ENCODE assay signal across 8 mouse cellular contexts in genomic region chr14:27507894-27508643, GRCm38 (mm10). TPM values are rescaled to one million over a fixed set of nuclear protein-coding genes. Genes with fewer than 3 reads are reported as not detected.
A peak's percentile ranks its signal among the peaks of the same experiment; 100 is the strongest.
DNase-seq lines count a peak whose midpoint lies in the region; ATAC-seq lines count a peak whose summit lies in the region.

Ccdc66 (minus strand) TSS chr14:27508460.

- peak; percentile 95 for DNase-seq in R1 (ENCODE audit: low read depth, low spot score)
- DNase-seq in cerebellum, postnatal 25 days = peak; percentile 99 to 100
- DNase-seq in frontal cortex, postnatal 36 days (ENCODE audit: low spot score in 2 of 2) = peak; percentile 100
- DNase-seq in left cerebral cortex, adult 11 months (ENCODE audit: low spot score) = peak; percentile 99
- peak; percentile 98 to 100 for DNase-seq in lung, postnatal 4 days
- peak; percentile 93 for DNase-seq in retina, postnatal 7 days (ENCODE audit: low read depth, low spot score)
- peak; percentile 100 for DNase-seq in urinary bladder, adult 2 months (ENCODE audit: low spot score)

- peak within 1 kb of the TSS; percentile 87 for H3K4me2 ChIP-seq in hindbrain, embryonic 15.5 days

- peak; percentile 98 for ATAC-seq in hindbrain, embryonic 15.5 days (ENCODE audit: low FRiP score, low read depth)

- WGBS in hindbrain, embryonic 15.5 days = under 1% methylated on average over 51 of the region's 51 CpGs

- peaks cover 17% of the 10 kb centered on the region for H3K4me1 ChIP-seq in hindbrain, embryonic 15.5 days (replicated peaks)

- H3K9me3 ChIP-seq in hindbrain, embryonic 15.5 days = no peaks in the 10 kb centered on the region

- no peaks in the 10 kb centered on the region for H3K36me3 ChIP-seq in hindbrain, embryonic 15.5 days

- peak within 1 kb of the TSS; percentile 99 for H3K4me3 ChIP-seq in hindbrain, embryonic 15.5 days

- peak within 1 kb of the TSS; percentile 81 for H3K9ac ChIP-seq in hindbrain, embryonic 15.5 days

- H3K27me3 ChIP-seq in hindbrain, embryonic 15.5 days = no peaks in the 10 kb centered on the region

- H3K27ac ChIP-seq in hindbrain, embryonic 15.5 days (replicated peaks) = peak within 1 kb of the TSS; percentile 79

RNA-seq across cellular contexts. Expression of gene Ccdc66, which starts in this region (rescaled TPM):
- 11.9 and 12.9 TPM in 2 replicates for polyA plus RNA-seq in hindbrain, embryonic 15.5 days (2015; fragmentation: Nextera tagmentation; extraction: Ambion mirVana)
- polyA plus RNA-seq in urinary bladder, adult 2 months (2012; rRNA removed) = 12.6 and 14.5 TPM in 2 replicates

Comparison
In these comparisons a context has a peak if more than half of its experiments do, and no peak if none do; other contexts are left out.
1. Peak in every context shown above with its lines: DNase-seq, ATAC-seq, H3K4me3 ChIP-seq and H3K27ac ChIP-seq.